20 mouse cellular contexts compared by ENCODE assay signal in the genomic region with DNA sequence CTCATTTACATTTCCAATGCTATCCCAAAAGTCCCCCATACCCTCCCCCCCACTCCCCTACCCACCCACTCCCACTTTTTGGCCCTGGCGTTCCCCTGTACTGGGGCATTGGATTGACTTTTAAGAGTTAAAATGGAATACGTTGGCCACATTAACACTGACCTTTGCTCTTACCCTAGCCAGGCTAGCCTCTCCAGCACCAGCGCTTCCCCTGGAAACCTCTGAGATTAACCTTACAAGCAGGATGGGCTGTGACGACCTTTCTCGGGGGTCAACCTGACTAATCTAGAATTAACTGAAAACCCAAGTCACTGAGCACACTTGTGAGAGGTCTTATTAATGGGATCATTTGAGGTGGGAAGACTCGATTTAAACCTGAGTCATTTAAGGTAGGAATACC. TPM values are rescaled to one million over a fixed set of nuclear protein-coding genes. Genes with fewer than 3 reads are reported as not detected.
"Had no signal": no experiment of that assay in that cellular context is flagged by ENCODE, and none has a peak within 500 bp of the region (broad histone marks: within the 10 kb centered on the region; RNA-seq: fewer than 3 reads in every experiment).

No protein-coding gene starts in this region.

- H3K4me2 ChIP-seq: limb, embryonic 12.5 days; liver, embryonic 13.5 days; lung, embryonic 15.5 days; midbrain, embryonic 12.5 days; stomach, embryonic 15.5 days had no signal

- H3K4me3 ChIP-seq: limb, embryonic 12.5 days; liver, embryonic 13.5 days; lung, embryonic 15.5 days; megakaryocyte, embryonic 14.5 days; midbrain, embryonic 12.5 days; stomach, embryonic 15.5 days had no signal

- H3K27me3 ChIP-seq: limb, embryonic 12.5 days; liver, embryonic 13.5 days; lung, embryonic 15.5 days; midbrain, embryonic 12.5 days; stomach, embryonic 15.5 days had no signal

- H3K4me1 ChIP-seq: limb, embryonic 12.5 days; liver, embryonic 13.5 days; megakaryocyte, embryonic 14.5 days; midbrain, embryonic 12.5 days; stomach, embryonic 15.5 days had no signal

- H3K36me3 ChIP-seq: limb, embryonic 12.5 days; liver, embryonic 13.5 days; lung, embryonic 15.5 days; midbrain, embryonic 12.5 days; stomach, embryonic 15.5 days had no signal

- DNase-seq: layer of hippocampus, adult 9-11 months; liver; liver, embryonic 13.5 days; liver, postnatal 0 days; lung, postnatal 14 days; thymus, adult 2 months; thymus, postnatal 25 days had no signal

- H3K9ac ChIP-seq: limb, embryonic 12.5 days; liver, embryonic 13.5 days; liver, postnatal 0 days; lung, embryonic 15.5 days; midbrain, embryonic 12.5 days; stomach, embryonic 15.5 days had no signal

- ATAC-seq: hindbrain, embryonic 16.5 days; inflammation-experienced regulatory T-cells, adult 6 months; intestine, postnatal 0 days; liver, postnatal 0 days had no signal

- H3K9me3 ChIP-seq: limb, embryonic 12.5 days; liver, embryonic 13.5 days; lung, embryonic 15.5 days; megakaryocyte, embryonic 14.5 days; midbrain, embryonic 12.5 days; stomach, embryonic 15.5 days had no signal

- H3K27ac ChIP-seq: limb, embryonic 12.5 days; liver, embryonic 13.5 days; lung, embryonic 15.5 days; macrophage; midbrain, embryonic 12.5 days; stomach, embryonic 15.5 days had no signal

RNA-seq across cellular contexts. Expression of a gene that starts 31.8 kb away (rescaled TPM):
- total RNA-seq: layer of hippocampus, adult 18-20 months; left cerebral cortex, postnatal 36 days; midbrain, postnatal 0 days had no signal
- polyA plus RNA-seq: hindbrain, embryonic 16.5 days; inflammation-experienced regulatory T-cells, adult 6 months; intestine, postnatal 0 days; limb, embryonic 12.5 days; liver, embryonic 13.5 days; lung, embryonic 15.5 days; macrophage; midbrain, embryonic 12.5 days; midbrain, postnatal 0 days; neural tube, embryonic 14.5 days; stomach, embryonic 15.5 days had no signal
